Mouse (Mus musculus) liver, postnatal 0 days (tissue): ENCODE results near the gene Rest.
A peak's percentile ranks its signal among the peaks of the same experiment; 100 is the strongest.

Experiments
- CTCF ChIP-seq: sonication (generic); IDR thresholded peaks from 2 replicates; pipeline ENCODE4 v1.5.1; 2016; ENCODE audit warnings: antibody characterized with exemption, low read depth
- EP300 ChIP-seq: IDR thresholded peaks from 2 replicates; pipeline ENCODE4 v1.6.1; 2016; ENCODE audit warnings: antibody characterized with exemption, low read depth, mild to moderate bottlenecking

DNA sequence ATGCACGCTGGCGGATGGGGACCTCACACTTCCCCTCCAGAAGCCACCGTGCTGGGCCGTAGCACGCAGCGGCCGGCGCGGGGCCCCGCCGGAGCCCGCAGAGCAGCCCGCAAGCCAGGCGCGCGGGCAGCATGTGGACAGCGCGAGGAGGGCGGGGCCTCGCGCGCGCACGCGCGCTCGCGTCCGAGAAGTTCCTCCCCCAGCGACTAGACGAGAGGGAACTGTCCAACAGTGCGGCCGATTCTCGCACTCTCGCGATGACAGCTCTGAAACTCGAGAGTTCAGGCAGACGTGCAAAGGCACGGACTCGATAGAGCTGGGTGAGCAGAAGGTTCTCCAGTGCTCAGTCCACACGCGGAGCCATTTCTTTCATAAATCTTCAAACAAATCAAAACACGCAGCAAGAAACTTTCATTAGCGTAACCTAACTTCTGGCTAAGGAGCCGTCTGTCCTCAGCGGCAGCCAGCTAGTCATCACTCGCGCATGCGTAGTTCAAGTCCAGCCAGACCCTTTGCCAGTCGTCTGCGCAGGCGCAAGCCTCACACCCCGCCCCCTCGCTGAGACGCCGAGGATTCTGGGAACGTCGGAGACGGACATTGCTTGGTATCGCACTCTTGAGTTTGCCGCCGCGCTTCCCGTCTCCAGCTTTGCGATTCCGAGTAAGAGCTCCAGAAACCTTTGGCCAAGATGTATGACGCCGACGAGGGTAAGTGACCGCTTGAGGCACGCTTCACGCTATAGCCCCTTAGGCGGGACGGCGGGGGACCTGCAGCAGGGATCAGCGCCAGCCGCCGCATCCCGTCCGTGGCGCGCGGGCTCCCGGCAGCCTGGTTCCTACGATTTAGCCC is 44.9 kb downstream of the Rest start, which contains the start of the genes Noa1 and Polr2b:
- TF ChIP-seq EP300 (peak; percentile 19; the same call in 1 of the 2 replicates), CTCF (no peak)
